Comparison of ENCODE assay signal across 8 mouse cellular contexts in genomic region chr1:182376221-182376620, GRCm38 (mm10). TPM values are rescaled to one million over a fixed set of nuclear protein-coding genes. Genes with fewer than 3 reads are reported as not detected.
DNase-seq lines count a peak whose midpoint lies in the region; ATAC-seq and TF ChIP-seq lines count a peak whose summit lies in the region.

No protein-coding gene starts in this region.

- no peak for DNase-seq in frontal cortex, postnatal 10 days (ENCODE audit: low spot score in 2 of 2)
- peak; percentile 70 for DNase-seq in CD4-positive, CD25-positive, alpha-beta regulatory T cell, adult 2 months (ENCODE audit: low read depth, low spot score)
- peak; percentile 57 for DNase-seq in cerebellum, adult 11 months
- peak; percentile 13 to 34 for DNase-seq in layer of hippocampus, adult 2 months (ENCODE audit: low spot score in 2 of 2)
- DNase-seq in naive thymus-derived CD4-positive, alpha-beta T cell, adult 2 months (ENCODE audit: low read depth), result peak; percentile 75
- no peak for DNase-seq in gastrocnemius, postnatal 36 days

- no peaks in the 10 kb centered on the region for H3K36me3 ChIP-seq in forebrain, embryonic 16.5 days (ENCODE audit: control insufficient read depth, insufficient read depth)

- no peak overlapping the region for H3K4me3 ChIP-seq in forebrain, embryonic 16.5 days (replicated peaks; ENCODE audit: low read length)
- peak overlapping the region; percentile 14; the same call in 1 of the 2 replicates for H3K4me3 ChIP-seq in layer of hippocampus, adult 2 months

- no peaks in the 10 kb centered on the region; the same call in 1 of the 2 replicates for H3K4me1 ChIP-seq in forebrain, embryonic 16.5 days (replicated peaks; ENCODE audit: control insufficient read depth, insufficient read depth, low read length)

- peak; percentile 90 for TF ChIP-seq CTCF in layer of hippocampus, adult 2 months (conservative IDR thresholded peaks at IDR 0.05)

- 0 out of 2 replicates have a peak overlapping the region, but pooled peaks have one; percentile 5 for H3K4me2 ChIP-seq in forebrain, embryonic 16.5 days (ENCODE audit: low read length)

- H3K27ac ChIP-seq in forebrain, embryonic 16.5 days (ENCODE audit: low read length), result no peak overlapping the region
- no peak overlapping the region for H3K27ac ChIP-seq in layer of hippocampus, adult 2 months

- WGBS in forebrain, embryonic 16.5 days, result 22% methylated on average over 8 of the region's 8 CpGs

- intact Hi-C loops in gastrocnemius, postnatal 36 days (cut with DNase I), result loop anchor here (5.0 kb wide), 2 partner anchors 96 to 161 kb away; no protein-coding TSS in a partner anchor

- no peaks in the 10 kb centered on the region for H3K27me3 ChIP-seq in forebrain, embryonic 16.5 days (replicated peaks; ENCODE audit: control insufficient read depth, insufficient read depth, low read length)

- H3K9ac ChIP-seq in forebrain, embryonic 16.5 days (replicated peaks; ENCODE audit: low read depth, low read length), result no peak overlapping the region

- peak; percentile 75 for ATAC-seq in frontal cortex, adult (ENCODE audit: low TSS enrichment)
- ATAC-seq in forebrain, embryonic 16.5 days, result peak; percentile 66; the same call in 1 of the 2 replicates

- no peaks in the 10 kb centered on the region for H3K9me3 ChIP-seq in forebrain, embryonic 16.5 days (ENCODE audit: control insufficient read depth, low read length)

RNA-seq across cellular contexts. Expression of gene Trp53bp2, which starts 32.8 kb away (rescaled TPM):
- 27.2 and 31.3 TPM in 2 replicates for polyA plus RNA-seq in forebrain, embryonic 16.5 days (2015; fragmentation: Nextera tagmentation; extraction: Ambion mirVana)
- 10 to 100 TPM; 31.1 to 32.4 TPM for total RNA-seq in layer of hippocampus, adult 2 months (2021)
- 10 to 100 TPM in 1 of 2 experiments, 1 to 10 TPM in 1; 7.5 to 10.5 TPM for total RNA-seq in gastrocnemius, postnatal 36 days (2021)

RNA-seq across cellular contexts. Expression of gene Fbxo28, which starts 34.8 kb away (rescaled TPM):
- polyA plus RNA-seq in forebrain, embryonic 16.5 days (2015; fragmentation: Nextera tagmentation; extraction: Ambion mirVana), result 30.3 and 36.3 TPM in 2 replicates
- 10 to 100 TPM; 46.3 to 46.7 TPM for total RNA-seq in layer of hippocampus, adult 2 months (2021)
- 10 to 100 TPM; 17.3 to 17.5 TPM for total RNA-seq in gastrocnemius, postnatal 36 days (2021)

Comparison
In these comparisons a context has a peak if more than half of its experiments do, and no peak if none do; other contexts are left out.
1. DNase-seq: peak in CD4-positive, CD25-positive, alpha-beta regulatory T cell, adult 2 months (single experiment), cerebellum, adult 11 months (single experiment), layer of hippocampus, adult 2 months (2 of 2) and naive thymus-derived CD4-positive, alpha-beta T cell, adult 2 months (single experiment); none in frontal cortex, postnatal 10 days (0 of 2) and gastrocnemius, postnatal 36 days (0 of 2).